Mouse (Mus musculus) heart, adult 2 months (tissue): ENCODE results near the gene Gm49395.

Experiments
- CTCF ChIP-seq: fragments of 200-600 bp; IDR thresholded peaks from 2 replicates; pipeline ENCODE4 v1.8.1; 2022; ENCODE audit warnings: antibody characterized with exemption, mild to moderate bottlenecking, moderate library complexity
- EP300 ChIP-seq: fragments of 200-500 bp; IDR thresholded peaks from 2 replicates; pipeline ENCODE4 v1.6.1; 2011; ENCODE audit warnings: low read depth, low read length, control low read depth; ENCODE audit not compliant: insufficient read depth
- POLR2A ChIP-seq: fragments of 200-500 bp; IDR thresholded peaks from 2 replicates; pipeline ENCODE4 v1.6.1; 2011; ENCODE audit warnings: mild to moderate bottlenecking, low read depth, low read length, control low read depth; ENCODE audit not compliant: insufficient read depth

DNA sequence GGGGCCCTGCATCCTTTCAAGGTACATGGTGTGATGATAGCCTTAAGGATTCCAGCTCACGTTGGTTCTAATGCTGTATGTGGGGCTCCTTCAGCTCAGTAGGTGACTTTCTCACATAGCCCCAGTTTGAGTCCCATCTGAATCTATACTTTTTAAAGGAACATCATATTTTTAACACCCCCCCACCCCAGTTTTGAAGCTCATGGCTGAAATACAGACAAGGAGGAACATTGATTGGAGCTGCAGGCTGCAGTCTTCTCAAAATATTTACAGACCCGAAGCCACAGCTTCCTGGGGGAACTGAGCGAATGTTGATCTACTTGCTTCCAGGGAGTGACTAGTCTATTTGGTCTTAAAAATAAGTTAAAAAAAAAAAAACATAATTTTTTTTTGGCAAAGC is 98.9 kb downstream of the Gm49395 start:
- no peak for TF ChIP-seq CTCF
- no peak for TF ChIP-seq EP300
- no peak for TF ChIP-seq POLR2A
